28 mouse cellular contexts compared by ENCODE assay signal in genomic region chr17:3452571-3453311, GRCm38 (mm10).
DNase-seq lines count a peak whose midpoint lies in the region; ATAC-seq lines count a peak whose summit lies in the region.
"Had no signal": no experiment of that assay in that cellular context is flagged by ENCODE, and none has a peak within 500 bp of the region (broad histone marks: within the 10 kb centered on the region; RNA-seq: fewer than 3 reads in every experiment).

No protein-coding gene starts in this region.

- no peak overlapping the region for H3K4me3 ChIP-seq in liver, embryonic 15.5 days (replicated peaks)
- no peak overlapping the region for H3K4me3 ChIP-seq in macrophage (ENCODE audit: inconsistent target)
- H3K4me3 ChIP-seq in heart, embryonic 11.5 days (ENCODE audit: low read depth, low read length) = no peak overlapping the region
- H3K4me3 ChIP-seq: embryonic facial prominence, embryonic 12.5 days; forebrain, embryonic 10.5 days; gastrocnemius, adult 2 months; heart, embryonic 10.5 days; hindbrain, embryonic 13.5 days; megakaryocyte, embryonic 14.5 days; midbrain, embryonic 13.5 days; neural tube, embryonic 15.5 days had no signal

- ATAC-seq in liver, embryonic 15.5 days (ENCODE audit: insufficient read depth) = no peak
- ATAC-seq in heart, embryonic 11.5 days (replicated peaks; ENCODE audit: insufficient number of reproducible peaks, low FRiP score, low TSS enrichment) = no peak
- ATAC-seq: forebrain, embryonic 16.5 days; intestine, embryonic 16.5 days; midbrain, embryonic 13.5 days had no signal

- no peaks in the 10 kb centered on the region for H3K27me3 ChIP-seq in liver, embryonic 15.5 days
- no peaks in the 10 kb centered on the region for H3K27me3 ChIP-seq in heart, embryonic 11.5 days (ENCODE audit: control insufficient read depth, insufficient read depth, low read length)
- H3K27me3 ChIP-seq: CH12.LX; embryonic facial prominence, embryonic 12.5 days; hindbrain, embryonic 13.5 days; midbrain, embryonic 13.5 days; neural tube, embryonic 15.5 days had no signal

- peak overlapping the region; percentile 38; the same call in 1 of the 2 replicates for H3K27ac ChIP-seq in liver, embryonic 15.5 days (replicated peaks)
- 0 out of 2 replicates have a peak overlapping the region, but pooled peaks have one; percentile 1 for H3K27ac ChIP-seq in macrophage
- no peak overlapping the region for H3K27ac ChIP-seq in heart, embryonic 11.5 days (ENCODE audit: low read depth, low read length)
- H3K27ac ChIP-seq: embryonic facial prominence, embryonic 12.5 days; forebrain, embryonic 10.5 days; gastrocnemius, adult 2 months; heart, embryonic 10.5 days; hindbrain, embryonic 13.5 days; midbrain, embryonic 13.5 days; neural tube, embryonic 15.5 days had no signal

- no peaks in the 10 kb centered on the region for H3K4me1 ChIP-seq in liver, embryonic 15.5 days (replicated peaks)
- no peaks in the 10 kb centered on the region for H3K4me1 ChIP-seq in heart, embryonic 11.5 days (ENCODE audit: control insufficient read depth, insufficient read depth, low read length)
- H3K4me1 ChIP-seq: megakaryocyte, embryonic 14.5 days; neural tube, embryonic 15.5 days had no signal

- no peak for DNase-seq in liver
- peak; percentile 59 for DNase-seq in 416B (ENCODE audit: low read depth)
- peak; percentile 45 for DNase-seq in Muller cell, postnatal 12 days (ENCODE audit: inconsistent ontology term)
- no peak for DNase-seq in right cerebral cortex, postnatal 10 days (ENCODE audit: low spot score in 2 of 2)
- DNase-seq: adrenal gland, adult 8-10 months; cerebellum, adult 8-10 months; cerebellum, postnatal 25 days; gastrocnemius, adult 2 months; gastrocnemius, postnatal 36 days; heart, postnatal 36 days; layer of hippocampus, adult 9-11 months; lung, embryonic 14.5 days; lung, postnatal 14 days; spleen, adult 18-20 months; thymus, postnatal 4 days had no signal

- H3K36me3 ChIP-seq in liver, embryonic 15.5 days (replicated peaks) = no peaks in the 10 kb centered on the region
- no peaks in the 10 kb centered on the region for H3K36me3 ChIP-seq in macrophage (ENCODE audit: inconsistent target)
- no peaks in the 10 kb centered on the region for H3K36me3 ChIP-seq in heart, embryonic 11.5 days (ENCODE audit: control insufficient read depth, insufficient read depth, low read length)
- H3K36me3 ChIP-seq: forebrain, embryonic 10.5 days; heart, embryonic 10.5 days; hindbrain, embryonic 13.5 days; midbrain, embryonic 13.5 days; neural tube, embryonic 15.5 days had no signal

- H3K9me3 ChIP-seq in liver, embryonic 15.5 days (replicated peaks) = no peaks in the 10 kb centered on the region
- H3K9me3 ChIP-seq in heart, embryonic 11.5 days (replicated peaks; ENCODE audit: control insufficient read depth, low read length) = no peaks in the 10 kb centered on the region
- H3K9me3 ChIP-seq: embryonic facial prominence, embryonic 12.5 days; heart, embryonic 10.5 days; hindbrain, embryonic 13.5 days; megakaryocyte, embryonic 14.5 days; midbrain, embryonic 13.5 days; neural tube, embryonic 15.5 days had no signal

- no peak overlapping the region for H3K9ac ChIP-seq in liver, embryonic 15.5 days
- H3K9ac ChIP-seq in heart, embryonic 11.5 days (ENCODE audit: low read depth, low read length) = no peak overlapping the region
- H3K9ac ChIP-seq: embryonic facial prominence, embryonic 12.5 days; hindbrain, embryonic 13.5 days; lung, embryonic 14.5 days; midbrain, embryonic 13.5 days; neural tube, embryonic 15.5 days had no signal

- 56% methylated on average over 12 of the region's 12 CpGs for WGBS in liver, embryonic 15.5 days (ENCODE audit: insufficient replicate concordance)
- 22% methylated on average over 12 of the region's 12 CpGs for WGBS in macrophage (ENCODE audit: missing documents)
- 82% methylated on average over 12 of the region's 12 CpGs for WGBS in heart, embryonic 11.5 days (ENCODE audit: insufficient replicate concordance)

- no peak overlapping the region for H3K4me2 ChIP-seq in liver, embryonic 15.5 days
- H3K4me2 ChIP-seq in heart, embryonic 11.5 days = no peak overlapping the region
- H3K4me2 ChIP-seq: embryonic facial prominence, embryonic 12.5 days; hindbrain, embryonic 13.5 days; lung, embryonic 14.5 days; midbrain, embryonic 13.5 days; neural tube, embryonic 15.5 days had no signal

- H3K79me2 ChIP-seq in macrophage (ENCODE audit: inconsistent target) = no peaks in the 10 kb centered on the region

Comparison
In these comparisons a context has a peak if more than half of its experiments do, and no peak if none do; other contexts are left out.
1. DNase-seq: peak in 416B (single experiment) and Muller cell, postnatal 12 days (single experiment); none in liver (single experiment) and right cerebral cortex, postnatal 10 days (0 of 2).